Mouse (Mus musculus): ENCODE results near the gene Prpf38b.
"Not testable (repeated sequence)": the region's sequence is repeated elsewhere in the genome, so short reads cannot be mapped to it uniquely, and the experiment has no call there.

Prpf38b gene

GRCm38 (mm10) chr3:108900681-108901080 is 10.8 kb downstream of the Prpf38b start:
- DNase-seq (ENCODE audit: low read depth, low spot score) = no peak

GRCm38 (mm10) chr3:108900147-108900546 is 11.4 kb downstream of the Prpf38b start:
- no peak for DNase-seq (ENCODE audit: low read depth, low spot score)

- no peak for DNase-seq (ENCODE audit: low read depth, low spot score)
Measured at GRCm38 (mm10) chr3:108898640-108899039, 12.9 kb downstream of the Prpf38b start.

- no peak for DNase-seq (ENCODE audit: low read depth, low spot score)
Measured at GRCm38 (mm10) chr3:108892914-108893313, 18.6 kb downstream of the Prpf38b start.

- DNase-seq (ENCODE audit: low read depth, low spot score) = no peak
Measured at GRCm38 (mm10) chr3:108892080-108892479, 19.4 kb downstream of the Prpf38b start.

GRCm38 (mm10) chr3:108889908-108890307 is 21.6 kb downstream of the Prpf38b start, which contains the start of gene Fndc7:
Fndc7 (minus strand) TSS chr3:108890008.
- no peak for DNase-seq (ENCODE audit: low read depth, low spot score)

- no peak for DNase-seq (ENCODE audit: low read depth, low spot score)
Measured at GRCm38 (mm10) chr3:108887618-108887975, 23.9 kb downstream of the Prpf38b start.

- no peak for DNase-seq (ENCODE audit: low read depth, low spot score)
Measured at GRCm38 (mm10) chr3:108886934-108887617, 24.5 kb downstream of the Prpf38b start.

- DNase-seq (ENCODE audit: low read depth, low spot score) = no peak
Measured at GRCm38 (mm10) chr3:108885686-108886530, 25.6 kb downstream of the Prpf38b start.

GRCm38 (mm10) chr3:108884706-108885289 is 26.7 kb downstream of the Prpf38b start:
- no peak for DNase-seq (ENCODE audit: low read depth, low spot score)

GRCm38 (mm10) chr3:108883067-108883466 is 28.5 kb downstream of the Prpf38b start:
- no peak for DNase-seq (ENCODE audit: low read depth, low spot score)

- DNase-seq (ENCODE audit: low read depth, low spot score) = not testable (repeated sequence)
Measured at GRCm38 (mm10) chr3:108881873-108882272, 29.7 kb downstream of the Prpf38b start.

GRCm38 (mm10) chr3:108880544-108881507 is 30.7 kb downstream of the Prpf38b start:
- DNase-seq (ENCODE audit: low read depth, low spot score) = no peak

- no peak for DNase-seq (ENCODE audit: low read depth, low spot score)
Measured at GRCm38 (mm10) chr3:108879836-108880435, 31.6 kb downstream of the Prpf38b start.

GRCm38 (mm10) chr3:108879129-108879528 is 32.4 kb downstream of the Prpf38b start:
- DNase-seq (ENCODE audit: low read depth, low spot score) = no peak

GRCm38 (mm10) chr3:108870631-108871030 is 40.9 kb downstream of the Prpf38b start:
- DNase-seq (ENCODE audit: low read depth, low spot score) = no peak

GRCm38 (mm10) chr3:108867449-108867848 is 44.1 kb downstream of the Prpf38b start:
- DNase-seq (ENCODE audit: low read depth, low spot score) = no peak

GRCm38 (mm10) chr3:108865676-108866075 is 45.9 kb downstream of the Prpf38b start:
- no peak for DNase-seq (ENCODE audit: low read depth, low spot score)

GRCm38 (mm10) chr3:108865129-108865528 is 46.4 kb downstream of the Prpf38b start:
- DNase-seq (ENCODE audit: low read depth, low spot score) = no peak

GRCm38 (mm10) chr3:108863091-108863490 is 48.4 kb downstream of the Prpf38b start:
- no peak for DNase-seq (ENCODE audit: low read depth, low spot score)

GRCm38 (mm10) chr3:108862282-108862681 is 49.2 kb downstream of the Prpf38b start:
- not testable (repeated sequence) for DNase-seq (ENCODE audit: low read depth, low spot score)

All from c-Kit-negative CD71-positive TER-119-positive erythroid progenitor cells, embryonic 14.5 days (primary cell).